Mouse (Mus musculus) ES-Bruce4 (cell line): ENCODE measurements around the gene Pdzd2.

Experiments used
- CTCF ChIP-seq: IDR thresholded peaks from one replicate; pipeline ENCODE4 v1.8.1; 2011; ENCODE audit warnings: low read depth, low read length
- POLR2A ChIP-seq: IDR thresholded peaks from one replicate; pipeline ENCODE4 v1.8.1; 2011; ENCODE audit warnings: low read length; ENCODE audit not compliant: insufficient read depth

DNA sequence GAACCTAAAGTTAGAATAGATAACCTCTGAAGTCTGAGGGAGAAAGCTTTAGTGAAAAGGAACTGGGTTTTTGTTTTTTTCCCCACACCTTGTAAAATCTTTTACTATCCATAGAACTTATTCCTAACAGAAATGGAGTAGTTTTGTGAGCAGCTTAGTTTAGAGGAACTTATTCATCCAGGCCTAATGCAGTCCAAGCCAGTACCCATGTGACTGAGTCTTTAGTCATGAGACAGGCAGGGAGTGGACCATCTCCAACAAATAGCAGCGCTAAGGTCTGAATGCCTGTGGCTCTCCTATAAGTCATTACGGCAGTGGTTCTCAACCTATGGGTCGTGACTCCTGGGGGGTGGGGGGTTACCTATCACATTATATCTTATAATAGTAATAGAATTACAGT is 22.3 kb downstream of the Pdzd2 start:
- TF ChIP-seq POLR2A (no peak), CTCF (no peak)
